Mouse (Mus musculus): ENCODE data around the gene Mettl1. TPM values are rescaled to one million over a fixed set of nuclear protein-coding genes. Genes with fewer than 3 reads are reported as not detected.
A peak's percentile ranks its signal among the peaks of the same experiment; 100 is the strongest.

Gene Mettl1
- total RNA-seq, 2 experiments from 2014 or later: 22.7 to 36.5 TPM

GRCm38 (mm10) chr10:127081996-127082620, 40.9 kb downstream of the Mettl1 start:
- ATAC-seq (replicated peaks; ENCODE audit: poor library complexity): no peak

- no peak for ATAC-seq (replicated peaks; ENCODE audit: poor library complexity)
Measured at GRCm38 (mm10) chr10:127083292-127083914, 42.2 kb downstream of the Mettl1 start.

- no peak for ATAC-seq (replicated peaks; ENCODE audit: poor library complexity)
Measured at GRCm38 (mm10) chr10:127083915-127084306, 42.7 kb downstream of the Mettl1 start.

GRCm38 (mm10) chr10:127085052-127085451, 43.8 kb downstream of the Mettl1 start:
- no peak for ATAC-seq (replicated peaks; ENCODE audit: poor library complexity)

- ATAC-seq (replicated peaks; ENCODE audit: poor library complexity): no peak
Measured at GRCm38 (mm10) chr10:127085633-127086032, 44.4 kb downstream of the Mettl1 start.

- ATAC-seq (replicated peaks; ENCODE audit: poor library complexity): no peak
Measured at GRCm38 (mm10) chr10:127090560-127091411, 49.6 kb downstream of the Mettl1 start.

- ATAC-seq (replicated peaks; ENCODE audit: poor library complexity): peak; percentile 15; the same call in 1 of the 2 replicates
Measured at GRCm38 (mm10) chr10:127091507-127092396, 50.5 kb downstream of the Mettl1 start.

GRCm38 (mm10) chr10:127092742-127093141, 51.5 kb downstream of the Mettl1 start:
- ATAC-seq (replicated peaks; ENCODE audit: poor library complexity): no peak; the same call in 1 of the 2 replicates

GRCm38 (mm10) chr10:127094382-127094802, 53.2 kb downstream of the Mettl1 start:
- ATAC-seq (replicated peaks; ENCODE audit: poor library complexity): no peak

Other genes starting within 250 kb of the Mettl1 start
- 25.1 and 30.4 TPM in 2 replicates for gene Atp23, start 140.1 kb upstream of the Mettl1 start, total RNA-seq (2015)
- gene Atp23, start 140.1 kb upstream of the Mettl1 start, total RNA-seq (2017): 10.3 and 11.1 TPM in 2 replicates
- gene Ctdsp2, start 62.7 kb upstream of the Mettl1 start, total RNA-seq (2015): 40.3 and 42.1 TPM in 2 replicates
- gene Ctdsp2, start 62.7 kb upstream of the Mettl1 start, total RNA-seq (2017): 16.1 and 20.9 TPM in 2 replicates
- not detected in 2 replicates for gene Avil, start 40.7 kb upstream of the Mettl1 start, total RNA-seq (2015)
- gene Avil, start 40.7 kb upstream of the Mettl1 start, total RNA-seq (2017): 0.03 TPM in 1 of 2 replicates, not detected in the other
- 46.6 and 48.6 TPM in 2 replicates for gene Tsfm, start 10.6 kb upstream of the Mettl1 start, total RNA-seq (2015)
- gene Tsfm, start 10.6 kb upstream of the Mettl1 start, total RNA-seq (2017): 42.8 and 45.6 TPM in 2 replicates
- 0.07 TPM in 1 of 2 replicates, not detected in the other for gene Eef1akmt3, start 99 bp downstream of the Mettl1 start, total RNA-seq (2015)
- gene Eef1akmt3, start 99 bp downstream of the Mettl1 start, total RNA-seq (2017): not detected in 2 replicates
- 0.10 TPM in 1 of 2 replicates, not detected in the other for gene Cyp27b1, start 6.8 kb downstream of the Mettl1 start, total RNA-seq (2015)
- gene Cyp27b1, start 6.8 kb downstream of the Mettl1 start, total RNA-seq (2017): 0.30 TPM in 1 of 2 replicates, not detected in the other
- gene March9, start 18.8 kb downstream of the Mettl1 start, total RNA-seq (2015): 0.05 and 0.10 TPM in 2 replicates
- 0.08 TPM in 1 of 2 replicates, not detected in the other for gene March9, start 18.8 kb downstream of the Mettl1 start, total RNA-seq (2017)
- 781 and 827 TPM in 2 replicates for gene Cdk4, start 22.1 kb downstream of the Mettl1 start, total RNA-seq (2015)
- gene Cdk4, start 22.1 kb downstream of the Mettl1 start, total RNA-seq (2017): 536 and 567 TPM in 2 replicates
- gene Tspan31, start 28.9 kb downstream of the Mettl1 start, total RNA-seq (2015): 93.8 and 97.5 TPM in 2 replicates
- 67.2 and 73.0 TPM in 2 replicates for gene Tspan31, start 28.9 kb downstream of the Mettl1 start, total RNA-seq (2017)
- gene Agap2, start 33.9 kb downstream of the Mettl1 start, total RNA-seq (2015): 5.3 and 9.7 TPM in 2 replicates
- gene Agap2, start 33.9 kb downstream of the Mettl1 start, total RNA-seq (2017): 37.4 and 41.4 TPM in 2 replicates
- 40.1 and 43.7 TPM in 2 replicates for gene Os9, start 79.7 kb downstream of the Mettl1 start, total RNA-seq (2015)
- gene Os9, start 79.7 kb downstream of the Mettl1 start, total RNA-seq (2017): 192 and 207 TPM in 2 replicates
- 212 and 219 TPM in 2 replicates for gene B4galnt1, start 123.8 kb downstream of the Mettl1 start, total RNA-seq (2015)
- gene B4galnt1, start 123.8 kb downstream of the Mettl1 start, total RNA-seq (2017): 122 and 139 TPM in 2 replicates
- gene Slc26a10, start 139.2 kb downstream of the Mettl1 start, total RNA-seq (2015): not detected in 2 replicates
- 0.84 and 0.87 TPM in 2 replicates for gene Slc26a10, start 139.2 kb downstream of the Mettl1 start, total RNA-seq (2017)
- gene Arhgef25, start 148.7 kb downstream of the Mettl1 start, total RNA-seq (2015): 1.7 and 3.1 TPM in 2 replicates
- 3.0 and 5.3 TPM in 2 replicates for gene Arhgef25, start 148.7 kb downstream of the Mettl1 start, total RNA-seq (2017)
- gene Dtx3, start 154.3 kb downstream of the Mettl1 start, total RNA-seq (2015): 23.8 and 28.0 TPM in 2 replicates
- 18.0 and 19.3 TPM in 2 replicates for gene Dtx3, start 154.3 kb downstream of the Mettl1 start, total RNA-seq (2017)
- gene Pip4k2c, start 170.2 kb downstream of the Mettl1 start, total RNA-seq (2015): 9.7 and 11.2 TPM in 2 replicates
- 11.4 and 12.1 TPM in 2 replicates for gene Pip4k2c, start 170.2 kb downstream of the Mettl1 start, total RNA-seq (2017)
- gene Kif5a, start 221.9 kb downstream of the Mettl1 start, total RNA-seq (2015): 0.05 and 0.25 TPM in 2 replicates
- gene Kif5a, start 221.9 kb downstream of the Mettl1 start, total RNA-seq (2017): 0.04 and 0.20 TPM in 2 replicates
- 63.6 and 66.8 TPM in 2 replicates for gene Dctn2, start 225.0 kb downstream of the Mettl1 start, total RNA-seq (2015)
- gene Dctn2, start 225.0 kb downstream of the Mettl1 start, total RNA-seq (2017): 87.4 and 101 TPM in 2 replicates
- 41.9 and 44.0 TPM in 2 replicates for gene Mbd6, start 247.6 kb downstream of the Mettl1 start, total RNA-seq (2015)
- 4.1 and 6.8 TPM in 2 replicates for gene Mbd6, start 247.6 kb downstream of the Mettl1 start, total RNA-seq (2017)

Measured in megakaryocyte progenitor cell, adult 5-6 weeks (primary cell).